Mouse (Mus musculus) forebrain, postnatal 0 days (tissue): ENCODE data around the gene Gipc2. TPM values are rescaled to one million over a fixed set of nuclear protein-coding genes. Genes with fewer than 3 reads are reported as not detected.
"Not testable (repeated sequence)": the region's sequence is repeated elsewhere in the genome, so short reads cannot be mapped to it uniquely, and the experiment has no call there.

Source experiments
- ATAC-seq: fragments of 200-750 bp; cut with Nextera tagmentation; 2 replicates; pipeline ENCODE4 v1.8.0; 2017; ENCODE audit warnings: mild to moderate bottlenecking, moderate library complexity
- DNase-seq: peaks from one replicate; pipeline ENCODE4 v3.0.0-alpha.2; 2015
- H3K27ac ChIP-seq: fragments of 300-500 bp; sonication (generic); 2 replicates; pipeline ENCODE4 v1.5.1; 2014; ENCODE audit warnings: low read depth, mild to moderate bottlenecking, antibody characterized with exemption, low read length, moderate library complexity, mixed read lengths
- H3K27me3 ChIP-seq: fragments of 300-500 bp; sonication (generic); 2 replicates; pipeline ENCODE4 v1.6.1; 2014; ENCODE audit warnings: mild to moderate bottlenecking, low read length, mixed read lengths; ENCODE audit not compliant: insufficient read depth
- H3K36me3 ChIP-seq: fragments of 300-500 bp; sonication (generic); 2 replicates; pipeline ENCODE4 v1.6.1; 2014; ENCODE audit warnings: mild to moderate bottlenecking, moderate library complexity; ENCODE audit not compliant: insufficient read depth
- H3K4me1 ChIP-seq: fragments of 300-500 bp; sonication (generic); 2 replicates; pipeline ENCODE4 v1.6.1; 2014; ENCODE audit warnings: antibody characterized with exemption; ENCODE audit not compliant: insufficient read depth
- H3K4me2 ChIP-seq: fragments of 300-500 bp; sonication (generic); 2 replicates; pipeline ENCODE4 v1.6.1; 2014; ENCODE audit warnings: low read depth, mild to moderate bottlenecking, moderate library complexity
- H3K4me3 ChIP-seq: fragments of 300-500 bp; sonication (generic); 2 replicates; pipeline ENCODE4 v1.5.1; 2014; ENCODE audit warnings: low read depth, low read length, mixed read lengths
- H3K9ac ChIP-seq: fragments of 300-500 bp; sonication (generic); 2 replicates; pipeline ENCODE4 v1.6.1; 2014; ENCODE audit warnings: mild to moderate bottlenecking
- H3K9me3 ChIP-seq: fragments of 300-500 bp; sonication (generic); 2 replicates; pipeline ENCODE4 v1.6.1; 2016; ENCODE audit warnings: low read length
- CTCF ChIP-seq: sonication (generic); IDR thresholded peaks from 2 replicates; pipeline ENCODE4 v1.5.1; 2016; ENCODE audit warnings: antibody characterized with exemption, control low read depth, low read depth
- WGBS: fragments of 180-500 bp; shearing (Covaris S2); extraction: QIAGEN DNeasy Blood & Tissue Kit; methylation state at CpG from one replicate; pipeline ENCODE4 v1.1.7; 2014; 5-methylcytosine and 5-hydroxymethylcytosine counted together
- polyA plus RNA-seq: library from polyadenylated mRNA; unstranded; fragments of >200 nt; fragmentation: Nextera tagmentation; extraction: Ambion mirVana; gene quantifications from 2 replicates; pipeline ENCODE4 v1.2.1, GENCODE M21; 2015
- total RNA-seq: library from RNA; depleted of rRNA; stranded (reverse); fragments of >200 nt; gene quantifications from 2 replicates; pipeline ENCODE4 v1.2.3, GENCODE M21; 2014

The Gipc2 gene
- total and polyA plus RNA-seq, 2 experiments from 2014 or later: 6.3 to 13.9 TPM

- H3K9me3 ChIP-seq: no peaks in the 10 kb centered on the region
- TF ChIP-seq CTCF: no peak
- ATAC-seq (no peak), DNase-seq (no peak)
- H3K4me2 ChIP-seq: no peak overlapping the region
- H3K9ac ChIP-seq: no peak overlapping the region
- no peak overlapping the region for H3K4me3 ChIP-seq
- H3K4me1 ChIP-seq: no peaks in the 10 kb centered on the region
- no peaks in the 10 kb centered on the region for H3K27me3 ChIP-seq
- no peaks in the 10 kb centered on the region for H3K36me3 ChIP-seq
- WGBS: 93% methylated on average over 3 of the region's 3 CpGs
- no peak overlapping the region for H3K27ac ChIP-seq
Observed at GRCm38 (mm10) chr3:152201181-152201580, 35.2 kb upstream of the Gipc2 start.

- Histone ChIP-seq H3K4me2 (no peak overlapping the region), H3K27me3 (no peaks in the 10 kb centered on the region), H3K36me3 (no peaks in the 10 kb centered on the region), H3K9me3 (no peaks in the 10 kb centered on the region), H3K4me1 (no peaks in the 10 kb centered on the region), H3K4me3 (no peak overlapping the region), H3K9ac (no peak overlapping the region), H3K27ac (no peak overlapping the region)
- no peak for TF ChIP-seq CTCF
- no peak for DNase-seq
- ATAC-seq: no peak
- 65% methylated on average over 3 of the region's 3 CpGs for WGBS
Observed at GRCm38 (mm10) chr3:152199125-152199524, 33.1 kb upstream of the Gipc2 start.

GRCm38 (mm10) chr3:152197246-152197645 lies 31.2 kb upstream of the Gipc2 start:
- 43% methylated on average over 2 of the region's 2 CpGs for WGBS
- not testable (repeated sequence) for H3K4me2 ChIP-seq, H3K36me3 ChIP-seq, ATAC-seq, H3K9me3 ChIP-seq, DNase-seq, H3K27ac ChIP-seq, H3K9ac ChIP-seq, H3K4me1 ChIP-seq, H3K27me3 ChIP-seq, H3K4me3 ChIP-seq

GRCm38 (mm10) chr3:152193635-152194097 lies 27.6 kb upstream of the Gipc2 start:
- Histone ChIP-seq H3K9ac (peak overlapping the region; percentile 42), H3K27me3 (no peaks in the 10 kb centered on the region), H3K36me3 (no peaks in the 10 kb centered on the region), H3K27ac (peak overlapping the region; percentile 60), H3K4me3 (peak overlapping the region; percentile 48), H3K4me1 (peaks cover 14% of the 10 kb centered on the region; the same call in 1 of the 2 replicates), H3K4me2 (peak overlapping the region; percentile 53), H3K9me3 (no peaks in the 10 kb centered on the region)
- peak; percentile 43; the same call in 1 of the 2 replicates for TF ChIP-seq CTCF
- DNase-seq (peak; percentile 92), ATAC-seq (peak; percentile 100)
- 1% methylated on average over 17 of the region's 17 CpGs for WGBS

- no peaks in the 10 kb centered on the region for H3K27me3 ChIP-seq
- H3K4me3 ChIP-seq: peak overlapping the region; percentile 48
- H3K4me2 ChIP-seq: peak overlapping the region; percentile 53
- H3K9me3 ChIP-seq: no peaks in the 10 kb centered on the region
- ATAC-seq (no peak), DNase-seq (no peak)
- no peaks in the 10 kb centered on the region for H3K36me3 ChIP-seq
- no peak for TF ChIP-seq CTCF
- H3K9ac ChIP-seq: peak overlapping the region; percentile 42
- 2% methylated on average over 7 of the region's 7 CpGs for WGBS
- H3K4me1 ChIP-seq: peaks cover 14% of the 10 kb centered on the region; the same call in 1 of the 2 replicates
- H3K27ac ChIP-seq: peak overlapping the region; percentile 60
Observed at GRCm38 (mm10) chr3:152193177-152193576, 27.1 kb upstream of the Gipc2 start.

- Histone ChIP-seq H3K4me3 (peak overlapping the region; percentile 48), H3K27ac (no peak overlapping the region), H3K9me3 (no peaks in the 10 kb centered on the region), H3K9ac (peak overlapping the region; percentile 40; the same call in 1 of the 2 replicates), H3K36me3 (no peaks in the 10 kb centered on the region), H3K27me3 (no peaks in the 10 kb centered on the region), H3K4me1 (peaks cover 14% of the 10 kb centered on the region; the same call in 1 of the 2 replicates), H3K4me2 (peak overlapping the region; percentile 59)
- DNase-seq (peak; percentile 26), ATAC-seq (no peak)
- TF ChIP-seq CTCF: no peak
- WGBS: 15% methylated on average over 9 of the region's 11 CpGs
Observed at GRCm38 (mm10) chr3:152192238-152192931, 26.4 kb upstream of the Gipc2 start.

- H3K27ac ChIP-seq: no peak overlapping the region
- ATAC-seq (no peak), DNase-seq (peak; percentile 11)
Observed at GRCm38 (mm10) chr3:152191791-152192237, 25.8 kb upstream of the Gipc2 start.

More at GRCm38 (mm10) chr3:152191791-152192237, 25.8 kb upstream of the Gipc2 start:
- Histone ChIP-seq H3K27me3 (no peaks in the 10 kb centered on the region), H3K36me3 (no peaks in the 10 kb centered on the region), H3K4me3 (peak overlapping the region; percentile 48), H3K4me1 (peaks cover 14% of the 10 kb centered on the region; the same call in 1 of the 2 replicates), H3K4me2 (peak overlapping the region; percentile 59), H3K9me3 (no peaks in the 10 kb centered on the region), H3K9ac (0 out of 2 replicates have a peak overlapping the region, but pooled peaks have one; percentile 40)
- WGBS: 7% methylated on average over 6 of the region's 6 CpGs
- TF ChIP-seq CTCF: no peak
